Mouse (Mus musculus): ENCODE measurements around the gene Mef2c. TPM values are rescaled to one million over a fixed set of nuclear protein-coding genes. Genes with fewer than 3 reads are reported as not detected.
A peak's percentile ranks its signal among the peaks of the same experiment; 100 is the strongest.

Mef2c gene
- polyA plus RNA-seq, 1 experiment from 2014 or later = 16.8 TPM

- Histone ChIP-seq H3K4me3 (no peak overlapping the region), H3K27me3 (ENCODE audit: poor library complexity, severe bottlenecking) (no peaks in the 10 kb centered on the region), H3K4me1 (peaks cover 16% of the 10 kb centered on the region), H3K9me3 (no peaks in the 10 kb centered on the region), H3K36me3 (replicated peaks) (no peaks in the 10 kb centered on the region), H3K27ac (no peak overlapping the region)
- DNase-seq (ENCODE audit: extremely low spot score, low spot score) = no peak
- 71% methylated on average over 3 of the region's 3 CpGs for WGBS
These were observed 61.9 kb downstream of the Mef2c start for GRCm38 (mm10) chr13:83565732-83566131.

GRCm38 (mm10) chr13:83566180-83566579 lies 62.3 kb downstream of the Mef2c start:
- Histone ChIP-seq H3K27me3 (ENCODE audit: poor library complexity, severe bottlenecking) (no peaks in the 10 kb centered on the region), H3K4me1 (peaks cover 16% of the 10 kb centered on the region), H3K9me3 (no peaks in the 10 kb centered on the region), H3K36me3 (replicated peaks) (no peaks in the 10 kb centered on the region), H3K27ac (no peak overlapping the region), H3K4me3 (no peak overlapping the region)
- no peak for DNase-seq (ENCODE audit: extremely low spot score, low spot score)
- WGBS = 67% methylated on average over 4 of the region's 4 CpGs

- H3K27ac ChIP-seq = no peak overlapping the region
- H3K36me3 ChIP-seq (replicated peaks) = no peaks in the 10 kb centered on the region
- H3K9me3 ChIP-seq = no peaks in the 10 kb centered on the region
- no peak for DNase-seq (ENCODE audit: extremely low spot score, low spot score)
- no peaks in the 10 kb centered on the region for H3K27me3 ChIP-seq (ENCODE audit: poor library complexity, severe bottlenecking)
- 58% methylated on average over 8 of the region's 8 CpGs for WGBS
- H3K4me1 ChIP-seq = peaks cover 18% of the 10 kb centered on the region
- H3K4me3 ChIP-seq = no peak overlapping the region
These were observed 63.1 kb downstream of the Mef2c start for GRCm38 (mm10) chr13:83566834-83567534.

GRCm38 (mm10) chr13:83567681-83568080 lies 63.8 kb downstream of the Mef2c start:
- no peaks in the 10 kb centered on the region for H3K27me3 ChIP-seq (ENCODE audit: poor library complexity, severe bottlenecking)
- H3K27ac ChIP-seq = no peak overlapping the region
- H3K36me3 ChIP-seq (replicated peaks) = no peaks in the 10 kb centered on the region
- DNase-seq (ENCODE audit: extremely low spot score, low spot score) = no peak
- 60% methylated on average over 3 of the region's 3 CpGs for WGBS
- peaks cover 24% of the 10 kb centered on the region for H3K4me1 ChIP-seq
- no peak overlapping the region for H3K4me3 ChIP-seq
- no peaks in the 10 kb centered on the region for H3K9me3 ChIP-seq

GRCm38 (mm10) chr13:83568759-83569256 lies 65.0 kb downstream of the Mef2c start:
- Histone ChIP-seq H3K27me3 (ENCODE audit: poor library complexity, severe bottlenecking) (no peaks in the 10 kb centered on the region), H3K4me1 (peaks cover 31% of the 10 kb centered on the region), H3K9me3 (no peaks in the 10 kb centered on the region), H3K36me3 (replicated peaks) (no peaks in the 10 kb centered on the region), H3K4me3 (no peak overlapping the region), H3K27ac (no peak overlapping the region)
- no peak for DNase-seq (ENCODE audit: extremely low spot score, low spot score)
- 83% methylated on average over 11 of the region's 11 CpGs for WGBS

- Histone ChIP-seq H3K4me1 (peaks cover 34% of the 10 kb centered on the region), H3K27ac (0 out of 2 replicates have a peak overlapping the region, but pooled peaks have one; percentile 12), H3K4me3 (no peak overlapping the region), H3K36me3 (replicated peaks) (no peaks in the 10 kb centered on the region), H3K27me3 (ENCODE audit: poor library complexity, severe bottlenecking) (0 out of 2 replicates have a peak, but pooled peaks cover 5% of the 10 kb centered on the region), H3K9me3 (no peaks in the 10 kb centered on the region)
- DNase-seq (ENCODE audit: extremely low spot score, low spot score) = no peak
- WGBS = 46% methylated on average over 7 of the region's 7 CpGs
These were observed 68.2 kb downstream of the Mef2c start for GRCm38 (mm10) chr13:83571973-83572447.

GRCm38 (mm10) chr13:83572469-83572868 lies 68.6 kb downstream of the Mef2c start:
- WGBS = 81% methylated on average over 5 of the region's 5 CpGs

GRCm38 (mm10) chr13:83573327-83573726 lies 69.5 kb downstream of the Mef2c start:
- Histone ChIP-seq H3K4me1 (peaks cover 27% of the 10 kb centered on the region), H3K36me3 (replicated peaks) (no peaks in the 10 kb centered on the region), H3K27ac (no peak overlapping the region), H3K27me3 (ENCODE audit: poor library complexity, severe bottlenecking) (0 out of 2 replicates have a peak, but pooled peaks cover 5% of the 10 kb centered on the region), H3K9me3 (no peaks in the 10 kb centered on the region), H3K4me3 (no peak overlapping the region)
- WGBS = 55% methylated on average over 4 of the region's 4 CpGs
- no peak for DNase-seq (ENCODE audit: extremely low spot score, low spot score)

More at GRCm38 (mm10) chr13:83572469-83572868, 68.6 kb downstream of the Mef2c start:
- H3K4me3 ChIP-seq = no peak overlapping the region
- H3K27me3 ChIP-seq (ENCODE audit: poor library complexity, severe bottlenecking) = 0 out of 2 replicates have a peak, but pooled peaks cover 5% of the 10 kb centered on the region
- no peaks in the 10 kb centered on the region for H3K36me3 ChIP-seq (replicated peaks)
- H3K4me1 ChIP-seq = peaks cover 31% of the 10 kb centered on the region
- DNase-seq (ENCODE audit: extremely low spot score, low spot score) = no peak
- no peak overlapping the region for H3K27ac ChIP-seq
- no peaks in the 10 kb centered on the region for H3K9me3 ChIP-seq

- H3K4me1 ChIP-seq = peaks cover 27% of the 10 kb centered on the region
- 68% methylated on average over 8 of the region's 8 CpGs for WGBS
- no peaks in the 10 kb centered on the region for H3K9me3 ChIP-seq
- DNase-seq (ENCODE audit: extremely low spot score, low spot score) = no peak
- H3K4me3 ChIP-seq = no peak overlapping the region
- no peaks in the 10 kb centered on the region for H3K36me3 ChIP-seq (replicated peaks)
- no peak overlapping the region for H3K27ac ChIP-seq
- H3K27me3 ChIP-seq (ENCODE audit: poor library complexity, severe bottlenecking) = 0 out of 2 replicates have a peak, but pooled peaks cover 5% of the 10 kb centered on the region
These were observed 70.2 kb downstream of the Mef2c start for GRCm38 (mm10) chr13:83573855-83574583.

- no peaks in the 10 kb centered on the region for H3K36me3 ChIP-seq (replicated peaks)
- H3K4me3 ChIP-seq = no peak overlapping the region
- no peaks in the 10 kb centered on the region for H3K9me3 ChIP-seq
- H3K27ac ChIP-seq = no peak overlapping the region
- WGBS = 83% methylated on average over 8 of the region's 8 CpGs
- H3K27me3 ChIP-seq (ENCODE audit: poor library complexity, severe bottlenecking) = 0 out of 2 replicates have a peak, but pooled peaks cover 5% of the 10 kb centered on the region
- DNase-seq (ENCODE audit: extremely low spot score, low spot score) = no peak
- peaks cover 27% of the 10 kb centered on the region for H3K4me1 ChIP-seq
These were observed 71.0 kb downstream of the Mef2c start for GRCm38 (mm10) chr13:83574866-83575265.

- Histone ChIP-seq H3K27ac (no peak overlapping the region), H3K36me3 (replicated peaks) (no peaks in the 10 kb centered on the region), H3K4me3 (no peak overlapping the region), H3K9me3 (no peaks in the 10 kb centered on the region), H3K27me3 (ENCODE audit: poor library complexity, severe bottlenecking) (0 out of 2 replicates have a peak, but pooled peaks cover 5% of the 10 kb centered on the region), H3K4me1 (peaks cover 15% of the 10 kb centered on the region)
- WGBS = 88% methylated on average over 3 of the region's 3 CpGs
- no peak for DNase-seq (ENCODE audit: extremely low spot score, low spot score)
These were observed 75.6 kb downstream of the Mef2c start for GRCm38 (mm10) chr13:83579410-83579809.

GRCm38 (mm10) chr13:83580856-83581255 lies 77.0 kb downstream of the Mef2c start:
- H3K27me3 ChIP-seq (ENCODE audit: poor library complexity, severe bottlenecking) = 0 out of 2 replicates have a peak, but pooled peaks cover 5% of the 10 kb centered on the region
- peaks cover 17% of the 10 kb centered on the region for H3K4me1 ChIP-seq
- H3K36me3 ChIP-seq (replicated peaks) = no peaks in the 10 kb centered on the region
- no peak overlapping the region for H3K4me3 ChIP-seq
- no peaks in the 10 kb centered on the region for H3K9me3 ChIP-seq
- H3K27ac ChIP-seq = no peak overlapping the region
- no peak for DNase-seq (ENCODE audit: extremely low spot score, low spot score)
- WGBS = 87% methylated on average over 5 of the region's 5 CpGs

- no peaks in the 10 kb centered on the region for H3K27me3 ChIP-seq (ENCODE audit: poor library complexity, severe bottlenecking)
- H3K27ac ChIP-seq = no peak overlapping the region
- H3K4me3 ChIP-seq = no peak overlapping the region
- no peak for DNase-seq (ENCODE audit: extremely low spot score, low spot score)
- WGBS = 91% methylated on average over 1 of the region's 1 CpGs
- H3K4me1 ChIP-seq = peaks cover 15% of the 10 kb centered on the region
- no peaks in the 10 kb centered on the region for H3K36me3 ChIP-seq (replicated peaks)
- H3K9me3 ChIP-seq = no peaks in the 10 kb centered on the region
These were observed 78.7 kb downstream of the Mef2c start for GRCm38 (mm10) chr13:83582564-83582963.
